Mouse (Mus musculus) liver, adult (tissue): ENCODE data around the gene Depdc1b.

Source experiments
- GATA4 ChIP-seq: IDR thresholded peaks from 2 replicates; pipeline ENCODE4 v1.6.1; 2014; ENCODE audit warnings: mild to moderate bottlenecking, low read length; ENCODE audit not compliant: insufficient replicate concordance

The Depdc1b gene

GRCm38 (mm10) chr13:108315702-108316486, at the start of gene Depdc1b:
Depdc1b (plus strand) TSS chr13:108316332.
- peak; percentile 98 for TF ChIP-seq GATA4

DNA sequence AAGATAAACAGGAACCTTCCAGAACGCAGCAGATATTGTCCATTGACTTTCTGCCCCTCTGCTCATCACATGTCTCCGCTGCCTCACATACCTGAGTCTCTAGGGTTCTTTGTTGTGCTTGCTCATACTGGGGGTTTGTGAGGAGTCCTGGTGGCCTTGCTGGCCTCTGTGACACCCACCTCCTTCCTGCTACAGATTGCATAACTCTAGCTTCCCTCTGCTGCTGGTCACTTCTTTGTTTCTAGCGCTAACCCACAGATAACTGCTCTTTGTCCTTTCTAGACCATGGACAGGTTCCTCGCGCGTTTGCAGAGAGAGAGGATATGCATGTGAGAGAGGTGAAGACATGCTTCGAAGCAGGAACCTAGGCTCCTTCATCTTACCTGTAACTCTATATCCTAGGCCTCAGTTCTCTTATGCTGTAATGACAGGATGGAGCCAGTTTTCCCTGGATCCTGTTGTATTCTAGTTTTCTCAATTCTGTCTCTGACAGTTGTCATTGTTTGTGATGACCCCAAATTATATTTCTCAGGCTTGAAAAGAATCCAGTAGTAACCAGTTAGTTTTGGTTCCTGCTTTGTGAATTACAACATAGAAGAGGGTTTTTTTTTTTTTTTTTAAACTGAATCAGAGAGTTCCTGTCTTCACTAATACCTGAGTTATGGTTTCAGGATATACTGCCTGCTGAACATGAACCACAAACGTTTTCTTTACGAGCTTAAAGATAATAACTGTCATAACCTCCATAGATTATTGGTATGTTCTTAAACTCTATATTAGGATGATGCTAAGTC, 48.1 kb upstream of the Depdc1b start:
- TF ChIP-seq GATA4 = no peak

DNA sequence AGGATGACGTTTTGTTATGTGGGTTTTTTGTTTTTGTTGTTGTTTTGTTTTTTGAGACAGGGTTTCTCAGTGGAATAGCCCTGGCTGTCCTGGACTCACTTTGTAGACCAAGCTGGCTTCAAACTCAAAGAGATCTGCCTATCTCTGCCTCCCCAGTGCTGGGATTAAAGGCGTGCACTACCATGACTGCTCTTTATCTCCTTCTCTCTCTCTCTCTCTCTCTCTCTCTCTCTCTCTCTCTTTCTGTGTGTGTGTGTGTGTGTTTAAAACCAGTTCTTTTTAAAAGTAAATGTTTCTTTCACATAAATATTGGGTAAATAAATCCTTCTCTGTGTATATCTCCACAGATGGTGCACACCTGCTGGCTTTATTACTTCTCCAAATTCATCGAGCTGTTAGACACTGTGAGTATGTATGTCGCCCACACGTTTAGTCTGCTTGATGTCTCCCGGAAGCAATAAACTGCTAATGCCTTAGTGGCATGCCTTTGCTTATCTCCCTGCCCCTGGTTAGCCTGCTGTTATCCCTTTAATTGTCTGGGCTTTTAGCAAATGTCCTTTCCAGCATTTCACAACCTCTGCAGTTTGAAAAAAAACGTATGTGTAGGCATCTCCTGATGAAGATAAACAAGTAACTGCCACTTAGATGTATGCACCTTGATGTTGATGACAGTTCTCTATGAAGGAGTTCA, 44.5 kb upstream of the Depdc1b start:
- TF ChIP-seq GATA4 = no peak

DNA sequence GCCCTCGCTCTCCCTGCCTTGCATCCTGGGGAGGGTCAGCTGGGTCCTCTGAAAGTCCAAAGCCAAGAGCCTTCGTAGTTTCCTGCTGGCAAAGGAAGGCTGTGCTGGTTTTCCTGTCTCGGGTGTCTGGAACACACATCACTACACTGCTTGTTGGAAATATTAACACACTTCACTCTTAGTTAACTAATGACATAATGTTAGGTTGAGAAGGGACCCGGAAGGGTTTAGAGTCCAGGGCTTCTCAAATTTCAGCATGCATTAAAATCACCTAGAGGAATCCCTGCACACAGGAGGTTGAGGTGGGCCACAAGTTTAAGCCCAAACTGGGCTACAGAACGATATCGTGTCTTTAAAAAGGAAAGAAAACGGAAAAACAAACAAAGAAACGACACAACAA, 43.8 kb upstream of the Depdc1b start:
- no peak for TF ChIP-seq GATA4

DNA sequence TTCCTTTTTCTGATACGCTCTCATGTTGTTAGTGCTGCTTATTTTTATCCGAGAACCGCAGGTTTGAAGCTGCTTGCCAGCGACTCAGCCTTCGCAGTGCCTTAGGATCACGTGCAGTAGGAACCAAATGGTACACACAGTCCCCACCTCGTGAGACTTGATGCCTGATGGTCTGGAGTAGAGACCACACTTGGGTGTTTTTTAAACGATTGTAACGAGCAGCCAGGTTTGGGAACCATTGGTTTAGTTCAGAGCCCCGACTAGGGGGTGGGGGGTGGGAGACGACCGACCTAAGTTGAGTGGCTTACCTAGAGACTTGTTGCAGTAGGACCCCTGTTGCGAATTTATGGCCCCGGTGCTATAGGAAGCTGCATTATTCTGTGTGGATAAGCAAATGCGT, 43.1 kb upstream of the Depdc1b start:
- TF ChIP-seq GATA4 = no peak

DNA sequence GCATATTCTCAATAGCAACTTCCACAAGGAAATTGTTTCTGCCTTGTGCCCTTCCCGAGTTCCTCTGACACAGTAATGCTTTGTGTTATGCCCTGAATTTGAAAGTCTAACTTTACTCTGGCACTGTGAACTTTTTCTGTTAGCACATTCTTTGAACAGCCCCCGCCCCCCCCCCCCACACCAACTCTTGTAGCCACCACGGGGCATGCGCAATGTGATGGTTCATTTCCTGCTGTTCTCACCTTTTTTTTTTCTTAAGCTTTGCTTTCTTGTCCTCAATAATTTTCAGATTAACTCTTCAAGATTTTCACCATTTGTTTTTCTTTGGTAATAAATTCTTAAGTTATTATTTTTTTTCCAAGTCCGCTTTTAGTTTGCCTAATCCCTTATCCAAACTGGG, 42.7 kb upstream of the Depdc1b start:
- TF ChIP-seq GATA4 = no peak

DNA sequence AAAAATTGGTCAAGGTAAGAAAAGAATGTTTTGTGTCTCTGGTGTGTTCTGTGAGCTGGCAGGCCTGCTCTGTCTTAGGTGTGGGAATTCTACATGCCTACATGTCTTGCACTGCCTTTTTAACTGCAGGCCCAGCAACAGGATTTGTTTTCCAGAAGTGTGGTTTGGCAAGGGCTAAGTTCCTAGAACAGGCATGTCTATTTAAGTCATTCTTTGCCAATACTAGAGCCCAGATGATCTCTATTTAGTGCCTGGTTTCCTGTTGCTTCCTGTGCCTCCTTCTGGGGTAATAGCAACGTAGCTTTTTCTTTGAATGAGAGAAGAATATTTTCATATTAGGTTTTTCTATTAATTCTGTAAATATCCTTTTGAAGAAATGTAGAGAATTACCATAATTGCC, 39.6 kb upstream of the Depdc1b start:
- no peak for TF ChIP-seq GATA4

GRCm38 (mm10) chr13:108277320-108277719, 38.8 kb upstream of the Depdc1b start:
- TF ChIP-seq GATA4 = no peak

DNA sequence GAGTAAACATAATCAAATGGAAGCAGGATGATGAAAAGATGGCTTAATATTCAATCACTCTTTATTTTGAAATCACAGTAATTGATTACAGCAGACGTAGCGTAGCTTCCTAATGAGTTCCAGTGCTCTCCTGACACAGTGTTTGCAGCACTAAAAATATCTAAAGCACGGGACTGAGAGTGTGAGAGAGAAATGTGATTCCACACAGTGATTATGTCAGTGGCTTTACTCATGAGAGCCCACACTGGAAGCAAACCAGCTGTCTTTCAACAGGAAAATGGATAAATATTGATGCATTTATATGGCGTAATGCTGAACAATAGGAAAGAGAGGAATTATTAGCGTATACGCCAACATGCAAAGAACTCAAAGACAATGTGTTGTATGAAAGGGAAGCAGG, 37.5 kb upstream of the Depdc1b start:
- no peak for TF ChIP-seq GATA4

DNA sequence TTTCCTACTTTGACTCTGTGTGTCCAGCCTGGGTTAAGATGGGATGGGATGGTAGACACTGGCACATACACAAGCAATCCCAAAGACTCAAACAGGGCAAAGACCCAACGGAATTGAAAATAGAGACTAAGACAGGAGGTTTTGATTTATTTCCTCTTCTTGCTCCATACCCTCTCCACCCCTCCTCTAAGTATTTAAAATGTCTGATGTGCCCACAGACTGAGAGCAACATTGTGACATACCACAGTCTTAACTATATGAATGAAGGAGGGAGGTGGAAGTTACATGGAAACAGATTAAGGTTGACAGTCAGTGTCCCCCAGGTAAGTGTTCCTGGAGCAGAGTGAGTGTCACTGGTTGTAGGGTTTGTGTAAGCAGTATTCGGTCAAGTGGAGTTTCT, 31.8 kb upstream of the Depdc1b start:
- no peak for TF ChIP-seq GATA4

GRCm38 (mm10) chr13:108287953-108288352, 28.2 kb upstream of the Depdc1b start:
- no peak for TF ChIP-seq GATA4

- no peak for TF ChIP-seq GATA4
Measured at GRCm38 (mm10) chr13:108289436-108289835, 26.7 kb upstream of the Depdc1b start.

- TF ChIP-seq GATA4 = no peak
Measured at GRCm38 (mm10) chr13:108290314-108290713, 25.8 kb upstream of the Depdc1b start.

DNA sequence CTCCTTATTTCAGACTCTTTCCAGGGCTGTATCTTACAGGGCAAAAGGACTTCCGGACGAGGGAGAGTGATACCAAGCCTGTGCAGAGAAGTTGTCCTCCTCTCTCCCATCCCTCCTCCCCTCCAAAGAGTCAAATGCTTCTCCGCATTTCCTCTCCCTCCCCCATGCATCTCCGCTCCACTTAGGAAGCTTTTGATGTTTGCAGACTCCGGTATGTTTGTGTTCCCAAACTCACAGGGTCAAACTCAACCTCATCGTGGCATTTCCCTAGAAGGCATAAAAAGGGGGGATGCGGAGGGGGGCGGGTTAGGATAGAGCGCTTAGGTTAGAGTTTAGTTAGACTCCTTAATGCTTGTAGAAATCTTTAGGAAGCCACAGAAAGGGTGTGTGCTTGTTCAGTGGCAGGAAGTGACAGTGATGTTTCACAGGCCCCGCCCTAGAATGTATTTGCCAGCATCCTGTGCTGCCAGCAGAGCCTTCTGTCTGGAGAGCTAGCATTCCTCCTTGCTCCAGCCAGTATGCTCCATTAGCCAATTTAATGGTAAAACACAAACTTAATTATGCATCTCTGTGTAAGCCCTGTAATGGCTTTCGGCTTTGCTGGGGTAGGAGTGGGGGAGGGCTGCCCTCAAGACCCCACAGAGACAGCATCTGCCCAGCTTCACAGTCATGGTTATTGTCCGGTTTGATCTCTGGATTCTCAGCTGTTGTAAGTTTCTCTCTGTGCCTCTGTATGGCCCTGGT, 18.6 kb upstream of the Depdc1b start:
- peak; percentile 58; the same call in 1 of the 2 replicates for TF ChIP-seq GATA4

DNA sequence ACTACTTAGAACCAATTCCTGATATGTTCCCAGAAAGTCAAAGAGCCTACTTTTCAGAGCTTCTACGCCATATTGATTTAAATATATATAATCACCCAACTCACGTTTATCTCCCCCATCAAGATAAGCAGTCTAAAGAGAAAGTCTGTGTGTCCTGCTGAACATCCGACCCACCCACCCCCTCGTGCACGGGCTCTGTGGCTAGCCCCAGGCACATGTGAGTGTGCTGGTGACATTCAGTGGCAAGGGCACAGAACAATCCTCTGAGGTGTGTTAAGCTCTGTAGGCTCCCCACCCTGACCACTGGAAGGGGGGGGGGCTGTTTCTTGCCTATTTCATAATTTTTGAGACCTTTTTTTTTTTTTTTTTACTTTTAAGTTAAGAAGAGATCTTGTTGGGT, 17.9 kb upstream of the Depdc1b start:
- TF ChIP-seq GATA4 = no peak
